Mouse (Mus musculus): Measurements from ENCODE around the gene Kank1.

Kank1 gene

DNA sequence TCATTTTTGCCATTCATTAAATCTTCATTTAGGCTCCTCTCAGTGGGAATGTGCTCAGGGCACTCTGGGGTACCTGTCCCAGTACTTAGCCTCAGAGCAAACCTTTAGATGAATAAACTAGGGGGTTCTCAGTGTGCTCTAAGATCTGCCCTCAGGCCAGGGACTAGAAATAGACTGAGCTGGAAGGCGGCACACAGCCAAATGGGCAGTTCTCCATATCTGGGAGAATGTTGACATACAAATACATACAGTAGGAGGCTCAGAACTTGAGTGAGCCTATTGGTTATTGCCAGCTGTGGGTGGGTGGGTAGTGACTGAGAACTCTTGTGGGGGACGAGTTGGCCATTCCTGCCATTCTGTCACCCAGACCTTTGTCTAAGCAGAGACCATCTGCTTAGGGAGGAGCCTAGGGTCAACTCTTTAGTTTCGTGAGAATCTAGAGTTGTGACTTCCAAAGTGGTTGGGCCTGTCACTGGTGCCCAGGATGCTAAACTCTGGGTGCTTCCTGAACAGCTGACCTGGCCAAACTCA lies 14.9 kb downstream of the Kank1 start:
- DNase-seq (ENCODE audit: extremely low spot score, low spot score) = no peak

- DNase-seq (ENCODE audit: extremely low spot score, low spot score) = no peak
Observed at GRCm38 (mm10) chr19:25253198-25253597, 16.4 kb downstream of the Kank1 start.

GRCm38 (mm10) chr19:25253628-25254027 lies 16.9 kb downstream of the Kank1 start:
- DNase-seq (ENCODE audit: extremely low spot score, low spot score) = no peak

DNA sequence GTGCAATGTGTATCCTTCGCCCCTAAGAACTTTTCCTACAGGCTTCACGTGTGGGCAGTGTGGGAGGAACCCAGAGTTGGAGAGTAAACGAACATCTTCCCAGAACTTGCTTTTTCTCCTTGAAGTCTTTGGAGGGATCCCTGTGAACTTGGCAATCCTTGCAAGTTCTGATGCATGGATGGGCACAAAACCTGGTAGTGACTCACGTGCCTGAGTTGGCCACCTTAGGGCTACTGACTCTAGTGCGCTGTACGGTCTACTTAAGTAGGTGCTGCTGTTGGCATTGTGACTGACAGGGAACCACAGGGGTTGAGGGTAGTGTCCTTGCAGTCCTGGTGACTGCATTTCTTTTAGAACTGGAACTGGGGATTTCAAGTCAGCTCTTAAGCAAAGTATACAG lies 21.5 kb downstream of the Kank1 start:
- no peak for DNase-seq (ENCODE audit: extremely low spot score, low spot score)

GRCm38 (mm10) chr19:25266181-25266580 lies 29.4 kb downstream of the Kank1 start:
- no peak for DNase-seq (ENCODE audit: extremely low spot score, low spot score)

GRCm38 (mm10) chr19:25267247-25267646 lies 30.5 kb downstream of the Kank1 start:
- no peak for DNase-seq (ENCODE audit: extremely low spot score, low spot score)

DNA sequence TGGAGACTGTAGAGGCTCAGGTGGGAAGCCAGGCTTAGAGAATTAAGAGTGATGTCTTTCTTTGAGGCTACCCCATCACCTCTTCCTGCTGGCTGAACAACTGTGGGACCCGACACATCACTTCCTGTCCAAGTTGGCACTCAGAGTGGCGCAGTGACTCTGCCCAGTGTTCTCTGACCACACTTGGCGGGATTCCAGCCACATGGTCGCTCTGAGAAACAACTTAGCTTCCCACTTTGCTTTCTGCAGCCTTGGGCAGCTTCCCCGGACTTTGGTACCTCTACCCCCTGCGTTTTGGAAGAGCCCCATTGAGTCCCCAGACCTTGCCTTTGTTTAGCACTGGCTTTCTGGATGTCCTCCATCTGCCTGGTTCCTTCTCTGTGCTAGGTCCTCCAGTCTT lies 31.8 kb downstream of the Kank1 start:
- no peak for DNase-seq (ENCODE audit: extremely low spot score, low spot score)

DNA sequence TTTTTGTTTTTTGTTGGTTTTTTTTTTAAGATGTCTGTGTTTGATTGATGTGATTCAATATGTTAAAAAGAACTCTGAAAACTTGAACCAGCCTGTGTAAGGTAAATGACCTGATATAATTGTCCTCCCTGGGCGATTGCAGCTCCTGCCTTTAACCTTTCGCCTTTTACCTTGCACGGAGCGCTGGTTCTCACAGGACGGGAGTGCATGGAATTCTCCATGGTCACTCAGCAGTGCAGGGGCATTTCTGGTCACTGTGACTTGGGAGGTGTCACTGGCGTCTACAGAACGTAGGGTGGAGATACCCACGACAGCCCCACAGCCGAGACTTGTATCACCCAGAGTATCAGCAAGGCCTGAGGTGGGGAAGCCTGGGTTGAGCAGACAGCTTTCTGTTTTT lies 34.8 kb downstream of the Kank1 start:
- no peak for DNase-seq (ENCODE audit: extremely low spot score, low spot score)

- DNase-seq (ENCODE audit: extremely low spot score, low spot score) = no peak
Observed at GRCm38 (mm10) chr19:25273179-25273578, 36.4 kb downstream of the Kank1 start.

- DNase-seq (ENCODE audit: extremely low spot score, low spot score) = no peak
Observed at GRCm38 (mm10) chr19:25276600-25277395, 40.0 kb downstream of the Kank1 start.

GRCm38 (mm10) chr19:25277761-25278160 lies 41.0 kb downstream of the Kank1 start:
- DNase-seq (ENCODE audit: extremely low spot score, low spot score) = no peak

- no peak for DNase-seq (ENCODE audit: extremely low spot score, low spot score)
Observed at GRCm38 (mm10) chr19:25279603-25280002, 42.8 kb downstream of the Kank1 start.

- DNase-seq (ENCODE audit: extremely low spot score, low spot score) = no peak
Observed at GRCm38 (mm10) chr19:25283665-25284064, 46.9 kb downstream of the Kank1 start.

GRCm38 (mm10) chr19:25285756-25286538 lies 49.2 kb downstream of the Kank1 start:
- no peak for DNase-seq (ENCODE audit: extremely low spot score, low spot score)

- DNase-seq (ENCODE audit: extremely low spot score, low spot score) = no peak
Observed at GRCm38 (mm10) chr19:25290991-25291520, 54.3 kb downstream of the Kank1 start.

GRCm38 (mm10) chr19:25295207-25295606 lies 58.4 kb downstream of the Kank1 start:
- peak; percentile 10 for DNase-seq (ENCODE audit: extremely low spot score, low spot score)

GRCm38 (mm10) chr19:25297269-25297668 lies 60.5 kb downstream of the Kank1 start:
- DNase-seq (ENCODE audit: extremely low spot score, low spot score) = peak; percentile 8

- no peak for DNase-seq (ENCODE audit: extremely low spot score, low spot score)
Observed at GRCm38 (mm10) chr19:25299852-25300670, 63.3 kb downstream of the Kank1 start.

DNA sequence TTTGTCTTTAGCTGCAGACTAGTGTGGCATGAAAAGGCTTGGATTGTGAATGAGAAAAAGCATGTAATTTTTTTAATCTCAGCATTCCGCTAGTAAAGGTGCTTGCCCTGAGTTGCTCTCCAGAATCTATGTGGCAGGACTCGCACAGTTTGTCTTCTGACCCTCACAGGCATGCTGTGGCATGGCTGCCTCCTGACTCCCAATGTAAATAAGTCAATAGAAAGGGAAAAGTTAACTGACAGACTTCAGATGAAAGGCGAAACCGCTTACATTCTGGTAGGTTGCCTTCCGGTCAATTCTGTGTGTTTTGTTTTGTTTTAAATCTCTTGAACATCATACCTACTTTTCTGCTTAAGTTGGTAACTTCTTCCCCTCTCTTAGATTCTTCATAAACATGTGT lies 64.4 kb downstream of the Kank1 start:
- no peak for DNase-seq (ENCODE audit: extremely low spot score, low spot score)

DNA sequence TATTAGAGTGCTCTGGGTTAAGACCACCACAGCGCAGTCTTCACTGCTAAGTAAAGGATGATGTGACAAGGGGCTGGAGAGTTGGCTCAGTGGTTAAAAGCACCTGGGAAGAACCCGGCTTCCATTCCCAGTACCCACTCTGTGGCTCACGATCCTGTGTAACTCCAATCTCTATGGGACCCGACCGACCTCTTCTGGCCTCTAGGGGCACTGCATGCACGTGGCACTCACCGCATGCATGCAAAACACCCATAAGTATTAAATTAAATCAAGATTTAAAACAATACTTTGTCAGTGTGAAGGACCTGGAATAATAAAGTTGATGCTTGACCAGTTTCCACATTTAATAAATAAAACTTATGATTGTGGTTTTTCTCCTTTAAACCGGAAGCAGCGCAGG lies 69.5 kb downstream of the Kank1 start:
- DNase-seq (ENCODE audit: extremely low spot score, low spot score) = no peak

GRCm38 (mm10) chr19:25308156-25308555 lies 71.4 kb downstream of the Kank1 start:
- DNase-seq (ENCODE audit: extremely low spot score, low spot score) = no peak
